Mouse (Mus musculus): ENCODE measurements around the gene Defb19.

Defb19 gene

DNA sequence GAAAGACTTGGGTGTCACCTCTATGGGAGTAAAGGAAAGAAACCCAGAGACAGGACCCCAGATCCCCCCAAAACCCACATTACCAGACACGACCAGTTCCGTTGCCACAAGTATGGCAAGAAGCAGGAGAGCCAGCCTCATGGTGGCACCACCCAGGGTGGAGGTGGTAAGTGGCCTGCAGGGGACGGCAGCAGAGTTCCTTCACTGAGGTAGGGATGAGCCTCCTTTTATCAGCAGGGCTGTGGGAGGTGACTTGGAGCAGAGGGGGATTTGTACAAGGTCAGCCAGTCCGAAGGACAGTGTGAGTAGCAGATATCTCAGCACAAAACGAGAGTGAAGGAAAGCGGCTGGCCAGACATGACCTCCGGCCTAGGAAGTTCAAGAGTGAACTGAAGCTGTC lies at the start of gene Defb19:
TSS of gene Defb19 (minus strand) at position 206 of the 400 bp plus-strand sequence.
- no peak for DNase-seq

DNA sequence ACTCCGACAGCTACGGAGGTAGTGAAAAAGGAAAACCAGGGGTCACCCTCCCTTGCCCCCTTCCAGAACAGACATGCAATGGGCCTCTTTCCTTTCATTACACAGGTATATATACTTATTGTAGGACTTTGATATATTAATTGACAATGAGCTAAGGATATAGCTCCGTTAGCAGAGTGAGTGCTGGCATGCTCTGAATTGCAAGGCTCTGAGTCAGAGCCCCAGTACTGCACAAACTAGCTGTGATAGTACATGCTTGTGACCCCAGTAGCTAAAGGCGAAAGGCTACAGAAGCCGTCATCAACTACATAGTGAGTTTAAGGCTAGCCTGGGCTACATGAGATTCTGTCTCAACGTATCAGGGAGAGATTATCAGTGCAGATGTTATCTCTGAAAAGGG lies 49.8 kb upstream of the Defb19 start:
- no peak for DNase-seq

DNA sequence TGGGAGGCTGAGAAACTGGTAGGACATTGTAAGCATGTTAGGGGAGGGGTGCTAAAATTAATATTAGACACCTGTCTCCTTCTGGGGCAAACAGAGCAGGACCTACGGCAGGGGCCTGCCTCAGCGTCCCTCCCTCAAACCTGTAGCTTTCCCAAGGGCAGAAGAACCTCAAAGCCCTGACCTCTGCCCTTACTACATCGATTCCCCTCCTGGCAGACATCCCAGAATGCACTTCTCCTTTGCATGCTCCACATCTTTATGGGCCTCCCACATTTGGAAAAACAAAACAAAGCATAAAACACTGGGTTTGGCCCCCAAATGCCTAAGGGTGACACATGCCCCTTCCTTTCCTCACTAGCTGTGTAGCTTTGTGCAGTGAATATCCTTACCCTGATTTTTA lies 49.1 kb upstream of the Defb19 start:
- DNase-seq, result no peak

DNA sequence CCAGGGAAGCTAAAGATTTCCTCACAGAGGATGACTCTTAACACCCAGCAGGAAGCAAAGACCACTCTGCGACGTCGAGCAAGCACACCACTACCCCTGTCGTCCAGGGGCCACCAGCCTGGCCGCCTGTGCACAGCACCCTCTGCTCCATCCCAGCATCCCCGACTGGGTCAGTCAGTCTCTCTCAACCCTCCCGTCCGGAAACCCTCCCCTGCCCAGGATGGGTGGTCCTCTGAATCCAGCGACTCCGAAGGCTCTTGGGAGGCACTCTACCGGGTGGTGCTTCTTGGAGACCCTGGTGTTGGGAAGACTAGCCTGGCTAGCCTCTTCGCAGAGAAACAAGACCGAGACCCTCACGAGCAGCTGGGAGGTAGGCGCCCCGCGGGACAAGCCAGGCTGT lies 48.0 kb upstream of the Defb19 start:
- DNase-seq, result peak; percentile 42 to 61

DNA sequence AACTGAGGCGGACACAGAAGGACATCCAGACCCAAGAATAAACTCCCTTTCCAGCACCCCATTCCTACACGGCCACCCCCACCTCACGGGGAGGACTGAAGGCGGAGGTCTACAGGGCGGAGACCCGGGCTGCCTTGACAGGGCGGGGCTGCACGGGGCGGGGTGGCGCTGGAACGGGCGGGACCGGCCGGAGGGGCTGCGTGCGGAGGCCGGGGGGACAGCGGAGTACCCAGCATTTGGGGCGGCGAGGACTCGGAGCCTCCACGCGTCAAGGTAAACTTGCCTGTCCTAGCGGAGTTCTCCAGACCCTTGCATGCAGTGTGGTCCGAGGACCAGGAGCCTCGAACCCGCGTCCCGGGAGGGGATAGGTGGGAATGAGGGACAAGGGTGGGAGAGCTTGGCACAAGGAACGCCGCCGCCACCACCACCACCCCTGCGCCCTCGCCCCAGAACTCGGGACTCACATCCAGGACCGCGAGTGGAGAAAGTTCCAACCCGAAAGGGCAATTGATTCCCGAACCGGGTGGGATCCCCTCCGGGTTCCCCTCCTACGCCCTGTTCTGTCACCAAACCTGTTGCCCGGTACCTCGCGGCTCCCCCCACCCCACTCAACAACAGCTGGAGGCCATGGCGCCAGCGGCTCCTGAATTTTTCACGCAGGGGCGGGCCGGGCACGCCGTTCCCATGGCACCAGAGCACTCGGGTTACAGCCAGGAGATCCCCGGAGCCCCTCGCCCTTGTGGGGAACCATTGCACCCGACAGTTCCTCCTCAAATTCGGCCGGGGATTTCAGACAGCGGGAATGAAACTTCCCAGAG lies 46.9 kb upstream of the Defb19 start, which contains the start of gene Rem1:
TSS of gene Rem1 (plus strand) at position 178 of the 818 bp plus-strand sequence.
- peak; percentile 41 to 66 for DNase-seq

DNA sequence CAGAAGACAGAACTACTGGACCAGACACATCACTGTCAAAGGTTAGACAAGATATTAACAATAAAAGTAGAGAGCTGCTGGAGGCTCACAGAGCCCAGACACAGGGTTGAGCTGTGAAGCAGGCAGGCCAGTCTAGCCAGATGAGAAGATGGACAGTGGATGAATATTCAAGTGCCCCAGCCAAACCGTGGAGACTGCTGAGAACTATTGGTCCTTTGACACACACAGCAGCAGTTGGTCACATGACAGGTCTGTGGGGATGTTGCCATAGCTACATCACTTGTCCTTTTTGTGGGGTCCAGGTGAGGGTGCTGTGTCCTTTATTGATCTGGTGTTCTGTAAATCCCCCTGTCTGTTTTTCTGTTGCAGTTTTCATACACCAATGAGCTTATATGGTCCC lies 45.1 kb upstream of the Defb19 start:
- DNase-seq, result no peak

DNA sequence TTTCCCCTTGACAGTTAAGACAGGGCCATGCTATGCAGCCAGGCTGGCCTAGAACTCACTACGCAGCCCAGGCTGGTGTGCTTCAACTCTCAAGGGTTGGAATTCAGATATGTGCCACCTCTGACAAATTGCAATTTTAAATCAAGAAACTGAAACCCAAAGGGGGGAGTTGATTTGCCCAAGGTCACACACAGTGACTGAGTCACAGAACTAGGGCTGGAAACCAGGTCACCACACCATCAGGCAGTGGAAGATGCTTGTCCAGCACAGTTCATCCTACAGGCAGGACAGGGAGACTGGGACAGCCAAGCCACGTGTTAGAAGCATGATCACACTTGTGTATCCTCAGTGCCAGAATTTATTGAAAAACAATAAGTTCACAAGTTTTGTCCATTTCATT lies 44.5 kb upstream of the Defb19 start:
- no peak for DNase-seq

DNA sequence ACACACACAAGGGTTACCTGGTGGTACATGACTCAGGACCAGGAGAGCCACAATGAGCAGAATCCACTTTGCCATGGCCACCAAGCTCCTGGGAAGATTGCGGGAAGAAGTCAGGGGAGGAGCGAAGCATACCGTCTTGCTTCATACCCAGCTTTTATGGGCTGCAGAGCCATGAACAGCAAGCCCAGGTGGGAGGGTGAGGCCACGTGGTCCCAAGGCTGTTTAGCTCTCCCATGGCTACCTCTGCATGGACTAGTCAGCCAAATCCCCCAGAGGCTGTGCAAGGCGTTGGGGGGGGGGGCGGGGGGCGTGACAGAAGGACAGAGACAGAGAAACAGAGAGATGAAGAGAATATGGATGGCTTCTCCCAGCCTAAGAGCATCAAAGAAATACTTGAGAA lies 42.8 kb upstream of the Defb19 start, which contains the start of gene Defb25:
TSS of gene Defb25 (minus strand) at position 101 of the 400 bp plus-strand sequence.
- no peak for DNase-seq

DNA sequence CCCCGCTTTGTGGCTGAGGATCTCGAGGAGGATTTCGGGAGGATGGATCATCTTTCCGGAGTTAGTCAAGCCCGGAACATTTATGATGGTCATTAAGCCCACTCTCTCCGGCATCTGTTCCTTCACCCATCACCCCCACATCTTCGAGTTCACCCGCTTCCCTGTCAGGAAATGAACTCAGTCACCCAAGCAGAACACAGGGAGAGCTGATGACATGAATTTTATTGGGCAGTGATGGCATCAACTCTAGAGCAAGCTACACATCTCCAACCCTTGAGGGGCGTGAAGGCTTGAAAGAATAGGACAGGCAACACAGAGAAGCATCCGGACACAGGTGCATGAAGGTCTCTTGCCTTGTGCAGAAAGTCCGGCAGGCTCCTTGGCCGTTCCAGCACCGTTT lies 42.0 kb upstream of the Defb19 start:
- no peak for DNase-seq

DNA sequence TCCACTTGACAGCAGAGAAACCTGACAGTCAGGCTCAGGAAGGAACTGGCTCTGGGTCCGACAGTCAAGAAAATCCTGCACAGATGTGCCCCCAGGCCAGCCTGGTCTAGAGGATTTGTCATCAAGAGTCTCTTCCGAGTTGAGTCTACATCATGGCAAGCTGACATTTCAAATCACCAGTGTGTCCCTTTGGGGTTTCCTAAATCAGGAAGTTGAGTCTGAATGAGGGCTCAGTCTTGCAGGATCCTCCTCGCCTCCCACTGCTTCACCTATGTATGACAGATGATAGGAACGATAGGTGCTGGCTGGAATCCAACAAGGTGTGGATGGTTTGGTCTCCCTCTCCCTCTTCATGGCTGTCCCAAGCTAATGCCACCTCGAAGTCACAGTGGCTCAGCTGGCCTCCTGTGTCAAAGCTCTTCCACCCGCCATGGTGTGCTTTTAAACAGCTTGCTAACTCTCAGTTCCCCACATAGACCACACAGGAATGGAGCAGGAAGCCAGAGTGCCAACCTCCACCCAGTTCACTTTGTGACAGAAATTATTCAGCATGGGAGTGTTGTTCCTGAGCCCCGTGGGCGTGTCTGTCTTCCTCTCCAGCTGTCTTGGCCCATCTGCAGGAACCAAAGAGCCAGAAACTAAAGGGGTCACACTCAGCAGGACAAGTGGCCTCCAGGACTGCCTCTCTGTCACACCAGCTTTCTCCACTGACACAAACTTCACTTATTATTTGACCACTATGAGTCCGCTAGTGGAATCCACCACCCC lies 40.4 kb upstream of the Defb19 start:
- peak in 1 of 2 experiments; percentile 61 for DNase-seq

DNA sequence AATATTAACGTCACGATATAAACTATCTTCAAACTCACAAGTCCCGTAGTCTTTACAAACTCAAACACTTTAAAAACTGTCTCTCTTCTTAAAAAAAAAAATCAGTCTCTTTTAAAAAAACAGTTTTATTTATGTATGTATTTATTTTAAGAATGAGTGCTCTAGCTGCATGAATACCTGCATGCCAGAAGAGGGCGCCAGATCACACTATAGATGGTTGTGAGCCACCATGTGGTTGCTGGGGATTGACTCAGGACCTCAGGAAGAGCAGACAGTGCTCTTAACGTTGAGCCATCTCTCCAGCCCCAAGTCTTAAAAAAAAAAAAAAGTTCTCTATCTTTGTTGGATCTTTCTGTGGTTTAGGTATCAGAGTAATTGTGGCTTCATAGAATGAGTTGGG lies 37.3 kb upstream of the Defb19 start:
- DNase-seq, result peak in 1 of 2 experiments; percentile 37

DNA sequence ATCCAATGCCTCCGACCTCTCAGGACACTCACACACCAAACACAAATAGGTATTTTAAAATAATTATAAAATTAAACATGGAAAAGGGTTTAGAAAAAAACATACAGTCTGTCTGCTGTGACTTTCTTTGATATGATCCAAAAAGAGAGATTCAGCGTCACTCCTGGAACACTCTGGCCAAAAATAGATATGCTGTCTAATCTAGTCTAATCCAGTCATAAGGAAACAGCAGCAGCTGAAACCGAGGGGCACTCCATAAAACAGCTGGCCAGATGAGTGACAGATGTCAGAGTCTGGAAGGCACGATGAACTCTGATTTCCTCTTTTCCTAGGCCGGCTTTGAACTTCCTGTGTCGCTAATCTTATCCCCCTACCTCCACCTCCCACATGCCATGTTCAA lies 36.4 kb upstream of the Defb19 start:
- no peak for DNase-seq

DNA sequence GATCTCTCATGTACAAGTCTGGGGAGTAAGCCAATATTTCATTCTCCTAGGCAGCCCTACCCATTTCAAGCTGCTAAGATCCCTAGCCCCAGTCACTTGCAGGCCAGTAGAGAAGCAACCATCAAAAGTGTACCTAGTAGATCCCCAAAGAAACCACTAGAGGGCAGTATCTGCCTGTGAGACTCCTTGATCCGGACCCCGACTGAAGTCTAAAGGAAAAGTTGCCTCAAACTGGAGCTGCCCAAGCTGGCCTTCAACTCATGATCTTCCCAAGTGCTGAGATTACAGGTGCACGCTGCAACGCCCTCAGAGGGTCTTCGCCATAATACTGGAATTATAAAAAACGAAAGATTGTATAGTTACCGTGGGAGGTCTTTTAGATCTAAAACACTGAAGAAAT lies 35.5 kb upstream of the Defb19 start:
- DNase-seq, result peak; percentile 49 to 65

DNA sequence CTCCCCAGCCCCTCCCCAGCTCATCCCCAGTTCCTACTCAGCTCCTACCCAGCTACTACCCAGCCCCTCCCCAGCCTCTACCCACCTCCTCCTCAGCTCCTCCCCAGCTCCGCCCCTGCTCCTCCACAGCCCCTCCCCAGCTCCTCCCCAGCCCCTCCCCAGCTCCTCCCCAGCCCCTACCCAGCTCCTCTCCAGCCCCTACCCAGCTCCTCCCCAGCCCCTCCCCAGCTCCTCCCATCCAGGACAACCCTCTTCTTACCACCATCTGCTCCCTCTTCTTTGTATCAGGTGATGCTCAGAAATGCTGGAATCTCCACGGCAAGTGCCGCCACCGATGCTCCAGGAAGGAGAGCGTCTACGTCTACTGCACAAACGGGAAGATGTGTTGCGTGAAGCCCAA lies 32.1 kb upstream of the Defb19 start:
- no peak for DNase-seq

DNA sequence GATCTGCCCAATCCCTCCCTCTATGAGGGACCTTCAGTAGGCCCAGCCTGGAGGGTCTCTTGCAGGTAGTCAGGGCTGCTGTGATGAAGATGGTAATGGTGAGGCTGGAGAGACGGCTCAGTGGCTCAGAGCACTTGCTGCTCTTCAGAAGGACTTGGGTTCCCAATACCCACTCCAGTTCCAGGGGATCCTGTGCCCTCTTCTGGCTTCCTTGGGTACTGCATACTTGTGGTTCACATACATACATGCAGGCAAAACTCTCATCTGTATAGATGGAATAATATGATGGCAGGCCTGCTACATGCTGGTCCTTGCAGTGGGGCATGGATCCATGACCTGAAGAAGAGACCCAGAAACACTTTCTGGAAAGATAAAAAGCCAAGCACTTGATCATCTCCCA lies 28.6 kb upstream of the Defb19 start:
- DNase-seq, result no peak

DNA sequence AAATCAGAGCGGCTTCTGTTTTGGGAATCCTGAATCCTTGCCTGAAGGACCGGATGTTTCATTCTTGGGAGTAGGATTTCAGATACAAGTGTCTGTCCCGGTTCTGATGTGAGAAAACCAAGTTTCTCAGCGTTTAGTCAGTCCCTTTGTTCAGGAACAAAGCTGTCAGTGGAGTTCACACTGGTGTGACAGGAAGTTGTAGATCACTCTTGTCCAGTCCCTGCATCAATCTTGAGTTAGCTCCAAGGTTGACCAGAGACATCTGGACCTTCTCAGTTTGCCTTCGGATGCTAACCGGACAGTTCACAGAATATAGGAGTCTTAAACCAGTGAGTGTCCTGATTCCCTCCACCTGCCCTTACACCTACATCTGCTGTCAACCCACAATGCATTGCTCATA lies 27.6 kb upstream of the Defb19 start:
- DNase-seq, result no peak

DNA sequence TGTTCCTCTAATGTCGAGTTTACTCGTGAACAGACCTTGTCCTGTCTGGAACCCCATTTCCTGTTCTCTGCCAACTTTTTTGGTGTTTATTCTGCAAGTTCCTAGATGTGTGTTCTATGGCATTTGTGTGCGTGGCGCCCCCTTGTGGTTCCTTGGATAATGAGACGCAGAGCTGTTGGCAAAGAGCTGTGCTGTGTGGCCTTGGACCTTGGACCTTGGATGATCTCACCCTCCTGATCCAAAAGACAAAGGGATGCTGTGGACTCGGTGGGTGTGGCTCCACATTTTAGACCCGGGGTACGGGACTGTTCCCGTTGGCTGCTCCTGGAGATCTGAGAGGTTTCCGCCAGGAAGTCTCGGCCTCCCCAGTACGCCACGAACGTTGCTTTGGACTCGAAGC lies 23.9 kb upstream of the Defb19 start, which contains the start of gene Defb36:
TSS of gene Defb36 (plus strand) at position 271 of the 400 bp plus-strand sequence.
- peak; percentile 74 to 76 for DNase-seq

DNA sequence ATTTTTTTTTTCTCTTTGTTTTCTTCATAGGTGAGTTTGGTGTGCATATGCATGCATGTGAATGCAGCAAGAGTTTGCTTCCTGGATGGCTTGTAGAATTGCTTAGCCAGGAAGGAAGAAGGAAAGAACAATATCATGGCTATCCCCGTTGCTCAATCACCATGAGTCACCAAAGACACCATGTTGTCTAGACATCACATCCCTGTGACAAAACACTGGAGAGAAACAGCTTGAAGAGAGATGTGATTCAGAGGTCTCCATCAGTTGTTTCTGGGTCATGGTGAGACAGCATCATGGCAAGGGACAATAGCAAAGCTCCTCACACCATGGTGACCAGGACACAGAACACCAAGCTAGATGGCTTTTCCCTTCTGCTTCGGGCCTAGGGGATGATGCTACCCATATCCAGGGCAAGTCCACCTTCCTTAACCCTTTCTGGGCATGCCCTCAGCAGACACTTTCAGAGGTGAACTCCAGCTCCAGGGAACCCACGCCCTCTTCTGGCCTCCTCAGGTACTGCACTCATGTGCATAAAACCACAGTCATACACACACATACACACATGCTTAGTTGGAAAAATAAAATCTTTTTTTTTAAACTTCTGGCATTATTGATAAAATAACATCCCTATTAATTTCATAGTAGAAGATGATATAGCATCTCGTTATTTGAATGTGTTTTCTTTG lies 21.3 kb upstream of the Defb19 start:
- no peak for DNase-seq

DNA sequence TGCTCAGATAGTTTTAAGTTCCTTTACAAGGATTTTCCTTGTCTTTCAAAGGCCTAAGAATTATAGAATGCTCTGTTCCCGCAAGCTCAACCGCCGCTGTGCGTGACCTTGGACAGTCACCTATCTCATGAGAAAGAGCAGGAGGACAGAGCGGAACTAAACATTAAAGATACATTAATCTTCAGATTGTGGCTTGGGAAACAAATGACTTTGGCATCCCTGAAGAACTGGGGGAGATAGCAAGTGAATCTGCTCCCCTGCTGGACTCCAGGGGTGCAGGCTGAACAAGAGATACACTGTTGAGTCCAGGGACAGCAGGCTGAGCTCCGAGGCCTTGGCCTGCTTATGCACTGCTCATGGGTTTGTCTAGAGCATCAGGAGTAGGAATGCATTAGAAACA lies 20.0 kb upstream of the Defb19 start:
- DNase-seq, result no peak

DNA sequence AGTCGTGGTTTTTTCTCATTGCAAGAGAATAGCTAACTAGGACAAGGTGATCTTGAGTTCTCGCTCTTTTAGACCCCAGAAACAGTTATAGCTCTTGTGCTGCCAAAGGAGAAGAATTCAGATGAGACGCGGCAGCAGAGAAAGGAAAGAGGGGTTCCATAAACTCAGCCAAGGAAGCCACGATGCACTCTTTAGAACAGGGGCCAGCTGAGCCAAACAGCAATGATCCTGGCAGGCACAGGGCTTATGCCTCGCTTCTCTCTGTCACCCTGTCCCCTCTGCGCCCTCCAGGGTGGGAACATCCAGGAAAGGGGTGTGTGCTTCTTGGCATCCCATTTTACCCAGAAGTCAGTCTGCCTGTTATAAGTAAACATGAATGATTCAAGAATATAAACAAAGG lies 19.2 kb upstream of the Defb19 start, which contains the start of gene Defb45:
TSS of gene Defb45 (minus strand) at position 101 of the 400 bp plus-strand sequence.
- no peak for DNase-seq

DNA sequence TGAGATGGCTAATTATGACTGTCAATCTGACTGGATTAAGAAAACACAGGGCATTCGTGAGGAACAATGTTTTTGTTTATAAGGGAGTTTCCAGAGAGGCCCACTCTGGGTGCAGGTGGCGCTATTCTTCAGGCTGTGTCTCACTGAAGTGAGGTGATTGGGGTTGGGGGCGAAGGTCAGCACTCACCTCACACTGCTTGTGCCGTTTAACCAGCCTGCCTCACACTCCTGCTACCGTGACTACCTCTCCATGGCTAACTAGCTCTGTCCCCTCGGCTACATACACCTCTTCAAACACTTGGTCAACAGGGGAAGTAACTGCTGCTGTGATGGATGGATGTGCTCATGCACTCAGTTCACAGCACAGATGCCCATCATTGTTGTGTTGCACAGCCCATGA lies 8.9 kb upstream of the Defb19 start:
- peak; percentile 33 to 53 for DNase-seq

DNA sequence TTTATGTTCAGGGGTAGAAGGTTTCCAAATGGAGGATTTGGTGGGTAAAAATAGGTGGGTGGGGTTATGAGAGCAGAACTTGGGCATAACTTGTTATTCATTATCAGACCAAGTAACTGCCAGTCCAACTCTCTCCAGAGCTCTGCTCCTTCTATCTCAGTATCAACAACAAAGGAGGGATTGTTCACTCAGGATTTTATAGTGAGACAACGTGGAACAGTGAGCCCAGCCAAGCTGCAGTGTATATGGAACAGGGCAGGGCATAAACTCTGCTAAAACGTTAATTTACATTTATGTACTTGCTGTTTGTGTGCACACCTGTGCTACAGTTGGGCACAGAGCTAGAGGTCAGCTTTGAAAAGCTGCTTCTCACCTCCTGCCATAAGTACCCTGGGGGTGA lies 8.3 kb upstream of the Defb19 start:
- no peak for DNase-seq

DNA sequence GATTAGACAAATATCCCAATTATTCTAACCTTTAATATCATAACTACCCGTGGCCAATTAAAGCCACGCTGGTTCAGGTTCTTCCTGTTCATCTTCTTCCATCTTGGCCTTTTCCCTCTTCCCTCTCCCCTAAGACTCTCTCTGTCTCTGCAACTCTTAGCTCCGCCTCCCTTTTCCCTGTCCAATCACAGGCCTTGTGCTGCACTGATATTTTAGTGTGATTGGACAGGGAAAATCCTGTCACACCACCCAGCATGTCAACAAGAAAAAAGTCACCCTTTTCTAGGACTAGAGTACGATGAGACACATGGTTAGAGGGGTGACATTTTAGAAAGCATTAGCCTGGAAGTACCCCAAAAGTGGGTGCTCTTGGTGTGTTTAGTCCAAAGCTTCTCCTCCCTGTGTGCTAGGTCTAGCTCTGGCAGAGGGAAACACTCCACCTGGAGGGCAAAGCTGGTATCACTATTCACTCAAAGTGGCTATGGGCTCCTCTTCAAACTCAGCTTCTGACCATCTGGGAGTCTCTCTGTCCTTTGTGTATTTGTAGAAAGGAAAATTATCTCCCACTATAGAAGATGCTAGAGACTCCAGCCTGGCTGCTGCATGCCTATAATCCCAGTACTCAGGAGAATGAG lies 6.9 kb upstream of the Defb19 start:
- DNase-seq, result peak in 1 of 2 experiments; percentile 62

All from kidney, postnatal 25 days (tissue).